Mouse (Mus musculus): ENCODE measurements around the gene Polr2f. TPM values are rescaled to one million over a fixed set of nuclear protein-coding genes. Genes with fewer than 3 reads are reported as not detected.

Polr2f gene
- 100 to 1,000 TPM; 102 to 111 TPM for total RNA-seq (2021)
- long read RNA-seq, experiment 1, transcript Polr2f-205 (5 exons, 885 nt): major isoform, 12 of 13 reads
- long read RNA-seq, experiment 1, partial matches to known transcripts: 1 of 13 reads
- long read RNA-seq, experiment 1, other reads (novel, unspliced or antisense): 0 of 13 reads
- long read RNA-seq, experiment 2, transcript Polr2f-205 (5 exons, 885 nt): major isoform, 23 of 25 reads
- long read RNA-seq, experiment 2, partial matches to known transcripts: 0 of 25 reads
- long read RNA-seq, experiment 2, other reads (novel, unspliced or antisense): 0 of 25 reads

- DNase-seq (ENCODE audit: low spot score in 2 of 2): peak; percentile 96
Observed at GRCm38 (mm10) chr15:79140866-79141565, at the start of gene Polr2f, which contains the start of gene 1700088E04Rik. Gene Polr2f (plus strand): TSS chr15:79141009. Gene 1700088E04Rik (minus strand): TSS chr15:79141253.

GRCm38 (mm10) chr15:79092284-79092683, 48.5 kb upstream of the Polr2f start:
- no peak for DNase-seq (ENCODE audit: low spot score in 2 of 2)

- peak; percentile 28 to 36 for DNase-seq (ENCODE audit: low spot score in 2 of 2)
Observed at GRCm38 (mm10) chr15:79093083-79093839, 47.5 kb upstream of the Polr2f start.

- DNase-seq (ENCODE audit: low spot score in 2 of 2): no peak
Observed at GRCm38 (mm10) chr15:79095483-79095882, 45.3 kb upstream of the Polr2f start.

- no peak for DNase-seq (ENCODE audit: low spot score in 2 of 2)
Observed at GRCm38 (mm10) chr15:79096556-79096955, 44.3 kb upstream of the Polr2f start.

GRCm38 (mm10) chr15:79097135-79097534, 43.7 kb upstream of the Polr2f start:
- no peak for DNase-seq (ENCODE audit: low spot score in 2 of 2)

GRCm38 (mm10) chr15:79097611-79098025, 43.2 kb upstream of the Polr2f start:
- DNase-seq (ENCODE audit: low spot score in 2 of 2): peak; percentile 24 to 26

GRCm38 (mm10) chr15:79098220-79098619, 42.6 kb upstream of the Polr2f start:
- DNase-seq (ENCODE audit: low spot score in 2 of 2): no peak

GRCm38 (mm10) chr15:79098868-79099267, 41.9 kb upstream of the Polr2f start:
- no peak for DNase-seq (ENCODE audit: low spot score in 2 of 2)

- no peak for DNase-seq (ENCODE audit: low spot score in 2 of 2)
Observed at GRCm38 (mm10) chr15:79099456-79099855, 41.4 kb upstream of the Polr2f start.

GRCm38 (mm10) chr15:79100391-79100790, 40.4 kb upstream of the Polr2f start:
- DNase-seq (ENCODE audit: low spot score in 2 of 2): no peak

GRCm38 (mm10) chr15:79101531-79101930, 39.3 kb upstream of the Polr2f start:
- no peak for DNase-seq (ENCODE audit: low spot score in 2 of 2)

GRCm38 (mm10) chr15:79103264-79103663, 37.5 kb upstream of the Polr2f start:
- DNase-seq (ENCODE audit: low spot score in 2 of 2): no peak

GRCm38 (mm10) chr15:79105804-79106203, 35.0 kb upstream of the Polr2f start:
- no peak for DNase-seq (ENCODE audit: low spot score in 2 of 2)

- DNase-seq (ENCODE audit: low spot score in 2 of 2): no peak
Observed at GRCm38 (mm10) chr15:79107966-79108365, 32.8 kb upstream of the Polr2f start.

GRCm38 (mm10) chr15:79108421-79109320, 32.1 kb upstream of the Polr2f start, which contains the start of gene Micall1:
Gene Micall1 (plus strand): TSS chr15:79108898.
- peak; percentile 44 to 46 for DNase-seq (ENCODE audit: low spot score in 2 of 2)

GRCm38 (mm10) chr15:79109321-79109934, 31.4 kb upstream of the Polr2f start:
- peak in 1 of 2 experiments; percentile 31 for DNase-seq (ENCODE audit: low spot score in 2 of 2)

- no peak for DNase-seq (ENCODE audit: low spot score in 2 of 2)
Observed at GRCm38 (mm10) chr15:79110031-79110430, 30.8 kb upstream of the Polr2f start.

- DNase-seq (ENCODE audit: low spot score in 2 of 2): no peak
Observed at GRCm38 (mm10) chr15:79110528-79110927, 30.3 kb upstream of the Polr2f start.

- DNase-seq (ENCODE audit: low spot score in 2 of 2): no peak
Observed at GRCm38 (mm10) chr15:79111774-79112173, 29.0 kb upstream of the Polr2f start.
